Mouse (Mus musculus) stomach, embryonic 16.5 days (tissue): ENCODE measurements around the gene Armc5. TPM values are rescaled to one million over a fixed set of nuclear protein-coding genes. Genes with fewer than 3 reads are reported as not detected.

Experiments used
- ATAC-seq: fragments of 200-750 bp; cut with Nextera tagmentation; 2 replicates; pipeline ENCODE4 v1.8.0; 2017; ENCODE audit warnings: moderate number of reproducible peaks, moderate TSS enrichment; ENCODE audit not compliant: insufficient read depth, low FRiP score
- H3K27ac ChIP-seq: fragments of 300-500 bp; sonication (generic); 2 replicates; pipeline ENCODE4 v1.5.1; 2014; ENCODE audit warnings: low read length
- H3K27me3 ChIP-seq: fragments of 300-500 bp; sonication (generic); 2 replicates; pipeline ENCODE4 v1.6.1; 2014; ENCODE audit warnings: low read length, control low read depth, mixed read lengths; ENCODE audit not compliant: control insufficient read depth, insufficient read depth
- H3K36me3 ChIP-seq: fragments of 300-500 bp; sonication (generic); 2 replicates; pipeline ENCODE4 v1.6.1; 2014; ENCODE audit warnings: low read length; ENCODE audit not compliant: control insufficient read depth, insufficient read depth
- H3K4me1 ChIP-seq: fragments of 300-500 bp; sonication (generic); 2 replicates; pipeline ENCODE4 v1.6.1; 2014; ENCODE audit warnings: low read length, control low read depth, mixed read lengths; ENCODE audit not compliant: control insufficient read depth, insufficient read depth
- H3K4me2 ChIP-seq: fragments of 300-500 bp; sonication (generic); 2 replicates; pipeline ENCODE4 v1.6.1; 2014; ENCODE audit warnings: low read depth, low read length, mixed read lengths
- H3K4me3 ChIP-seq: fragments of 300-500 bp; sonication (generic); replicated peaks from 2 replicates; pipeline ENCODE4 v1.5.1; 2014; ENCODE audit warnings: mild to moderate bottlenecking, low read length
- H3K9ac ChIP-seq: fragments of 300-500 bp; sonication (generic); 2 replicates; pipeline ENCODE4 v1.6.1; 2014; ENCODE audit warnings: low read length
- H3K9me3 ChIP-seq: fragments of 300-500 bp; sonication (generic); replicated peaks from 2 replicates; pipeline ENCODE4 v1.6.1; 2016; ENCODE audit warnings: low read length, control low read depth; ENCODE audit not compliant: control insufficient read depth
- WGBS: fragments of 180-500 bp; shearing (Covaris S2); extraction: QIAGEN DNeasy Blood & Tissue Kit; methylation state at CpG from one replicate; pipeline ENCODE4 v1.1.7; 2014; 5-methylcytosine and 5-hydroxymethylcytosine counted together
- polyA plus RNA-seq: library from polyadenylated mRNA; unstranded; fragments of >200 nt; fragmentation: Nextera tagmentation; extraction: Ambion mirVana; gene quantifications from 2 replicates; pipeline ENCODE4 v1.2.1, GENCODE M21; 2015

Armc5 gene
- polyA plus RNA-seq: 14.0 and 14.5 TPM in 2 replicates

- H3K4me3 ChIP-seq: peak within 1 kb of the TSS; percentile 72
- WGBS: 21% methylated on average over 37 of the region's 37 CpGs
- H3K36me3 ChIP-seq: 0 out of 2 replicates have a peak, but pooled peaks cover 11% of the 10 kb centered on the region
- peak within 1 kb of the TSS; percentile 57 for H3K4me2 ChIP-seq
- H3K27me3 ChIP-seq: no peaks in the 10 kb centered on the region
- H3K9ac ChIP-seq: peak within 1 kb of the TSS; percentile 91
- peak; percentile 43; the same call in 1 of the 2 replicates for ATAC-seq
- H3K4me1 ChIP-seq: peaks cover 5% of the 10 kb centered on the region
- peak within 1 kb of the TSS; percentile 99 for H3K27ac ChIP-seq
- no peaks in the 10 kb centered on the region for H3K9me3 ChIP-seq
Measured at GRCm38 (mm10) chr7:128236856-128237592, at the start of gene Armc5. TSS of gene Armc5 (plus strand) at chr7:128237342.

GRCm38 (mm10) chr7:128201607-128202006 is 35.5 kb upstream of the Armc5 start:
- no peak overlapping the region for H3K9ac ChIP-seq
- no peak for ATAC-seq
- H3K9me3 ChIP-seq: no peaks in the 10 kb centered on the region
- H3K4me1 ChIP-seq: no peaks in the 10 kb centered on the region
- H3K4me2 ChIP-seq: no peak overlapping the region
- no peaks in the 10 kb centered on the region for H3K27me3 ChIP-seq
- no peak overlapping the region for H3K27ac ChIP-seq
- no peaks in the 10 kb centered on the region for H3K36me3 ChIP-seq
- 87% methylated on average over 9 of the region's 9 CpGs for WGBS
- H3K4me3 ChIP-seq: no peak overlapping the region

- Histone ChIP-seq H3K27ac (no peak overlapping the region), H3K36me3 (no peaks in the 10 kb centered on the region), H3K9me3 (no peaks in the 10 kb centered on the region), H3K27me3 (no peaks in the 10 kb centered on the region), H3K4me1 (no peaks in the 10 kb centered on the region), H3K4me3 (no peak overlapping the region), H3K4me2 (no peak overlapping the region), H3K9ac (no peak overlapping the region)
- ATAC-seq: no peak
- WGBS: 85% methylated on average over 9 of the region's 9 CpGs
Measured at GRCm38 (mm10) chr7:128203071-128203470, 34.1 kb upstream of the Armc5 start.

- ATAC-seq: no peak
- H3K9ac ChIP-seq: no peak overlapping the region
- H3K27me3 ChIP-seq: no peaks in the 10 kb centered on the region
- no peaks in the 10 kb centered on the region for H3K9me3 ChIP-seq
- no peak overlapping the region for H3K27ac ChIP-seq
- 85% methylated on average over 8 of the region's 8 CpGs for WGBS
- H3K4me2 ChIP-seq: no peak overlapping the region
- no peaks in the 10 kb centered on the region for H3K4me1 ChIP-seq
- no peaks in the 10 kb centered on the region for H3K36me3 ChIP-seq
- H3K4me3 ChIP-seq: no peak overlapping the region
Measured at GRCm38 (mm10) chr7:128204179-128204578, 33.0 kb upstream of the Armc5 start.

- Histone ChIP-seq H3K36me3 (no peaks in the 10 kb centered on the region), H3K9ac (no peak overlapping the region), H3K4me2 (no peak overlapping the region), H3K9me3 (no peaks in the 10 kb centered on the region), H3K27ac (no peak overlapping the region), H3K4me3 (no peak overlapping the region), H3K27me3 (no peaks in the 10 kb centered on the region), H3K4me1 (no peaks in the 10 kb centered on the region)
- no peak for ATAC-seq
- 76% methylated on average over 18 of the region's 18 CpGs for WGBS
Measured at GRCm38 (mm10) chr7:128205695-128206094, 31.4 kb upstream of the Armc5 start.

GRCm38 (mm10) chr7:128206152-128206551 is 31.0 kb upstream of the Armc5 start, which contains the start of gene Cox6a2:
TSS of gene Cox6a2 (minus strand) at chr7:128206387.
- Histone ChIP-seq H3K4me2 (no peak within 1 kb of the TSS), H3K4me3 (no peak within 1 kb of the TSS), H3K36me3 (no peaks in the 10 kb centered on the region), H3K4me1 (no peaks in the 10 kb centered on the region), H3K9ac (no peak within 1 kb of the TSS), H3K9me3 (no peaks in the 10 kb centered on the region), H3K27ac (no peak within 1 kb of the TSS), H3K27me3 (no peaks in the 10 kb centered on the region)
- WGBS: 85% methylated on average over 6 of the region's 6 CpGs
- no peak for ATAC-seq

GRCm38 (mm10) chr7:128208187-128208586 is 29.0 kb upstream of the Armc5 start:
- Histone ChIP-seq H3K4me1 (no peaks in the 10 kb centered on the region), H3K36me3 (no peaks in the 10 kb centered on the region), H3K27me3 (no peaks in the 10 kb centered on the region), H3K4me2 (no peak overlapping the region), H3K27ac (no peak overlapping the region), H3K9ac (no peak overlapping the region), H3K9me3 (no peaks in the 10 kb centered on the region), H3K4me3 (no peak overlapping the region)
- ATAC-seq: no peak
- 4% methylated on average over 4 of the region's 4 CpGs for WGBS

- H3K27ac ChIP-seq: no peak overlapping the region
- H3K4me3 ChIP-seq: no peak overlapping the region
- H3K27me3 ChIP-seq: no peaks in the 10 kb centered on the region
- H3K4me1 ChIP-seq: no peaks in the 10 kb centered on the region
- no peaks in the 10 kb centered on the region for H3K9me3 ChIP-seq
- no peak for ATAC-seq
- 46% methylated on average over 3 of the region's 3 CpGs for WGBS
- no peak overlapping the region for H3K9ac ChIP-seq
- no peaks in the 10 kb centered on the region for H3K36me3 ChIP-seq
- H3K4me2 ChIP-seq: no peak overlapping the region
Measured at GRCm38 (mm10) chr7:128209826-128210225, 27.3 kb upstream of the Armc5 start.

GRCm38 (mm10) chr7:128219952-128220351 is 17.2 kb upstream of the Armc5 start:
- H3K4me3 ChIP-seq: no peak overlapping the region
- H3K9me3 ChIP-seq: no peaks in the 10 kb centered on the region
- H3K27me3 ChIP-seq: no peaks in the 10 kb centered on the region
- H3K4me1 ChIP-seq: no peaks in the 10 kb centered on the region
- no peak overlapping the region for H3K4me2 ChIP-seq
- no peaks in the 10 kb centered on the region for H3K36me3 ChIP-seq
- no peak for ATAC-seq
- WGBS: 70% methylated on average over 4 of the region's 4 CpGs
- no peak overlapping the region for H3K9ac ChIP-seq
- no peak overlapping the region for H3K27ac ChIP-seq
